Mouse (Mus musculus): Measurements from ENCODE around the gene Ccr7. TPM values are rescaled to one million over a fixed set of nuclear protein-coding genes. Genes with fewer than 3 reads are reported as not detected.

Ccr7 gene
- polyA plus RNA-seq, 1 experiment: not detected

GRCm38 (mm10) chr11:99108296-99108695 lies 46.6 kb downstream of the Ccr7 start:
- H3K4me3 ChIP-seq (ENCODE audit: insufficient read depth, low read length): no peak overlapping the region
- TF ChIP-seq CTCF (IDR thresholded peaks at IDR 0.05; ENCODE audit: low read depth, low read length): no peak
- no peak for TF ChIP-seq POLR2A (IDR thresholded peaks at IDR 0.05; ENCODE audit: borderline replicate concordance, low read depth, low read length)
- H3K4me1 ChIP-seq (ENCODE audit: control insufficient read depth, insufficient read depth, low read length): no peaks in the 10 kb centered on the region
- no peak overlapping the region for H3K27ac ChIP-seq (ENCODE audit: insufficient read depth, low read depth, low read length)

DNA sequence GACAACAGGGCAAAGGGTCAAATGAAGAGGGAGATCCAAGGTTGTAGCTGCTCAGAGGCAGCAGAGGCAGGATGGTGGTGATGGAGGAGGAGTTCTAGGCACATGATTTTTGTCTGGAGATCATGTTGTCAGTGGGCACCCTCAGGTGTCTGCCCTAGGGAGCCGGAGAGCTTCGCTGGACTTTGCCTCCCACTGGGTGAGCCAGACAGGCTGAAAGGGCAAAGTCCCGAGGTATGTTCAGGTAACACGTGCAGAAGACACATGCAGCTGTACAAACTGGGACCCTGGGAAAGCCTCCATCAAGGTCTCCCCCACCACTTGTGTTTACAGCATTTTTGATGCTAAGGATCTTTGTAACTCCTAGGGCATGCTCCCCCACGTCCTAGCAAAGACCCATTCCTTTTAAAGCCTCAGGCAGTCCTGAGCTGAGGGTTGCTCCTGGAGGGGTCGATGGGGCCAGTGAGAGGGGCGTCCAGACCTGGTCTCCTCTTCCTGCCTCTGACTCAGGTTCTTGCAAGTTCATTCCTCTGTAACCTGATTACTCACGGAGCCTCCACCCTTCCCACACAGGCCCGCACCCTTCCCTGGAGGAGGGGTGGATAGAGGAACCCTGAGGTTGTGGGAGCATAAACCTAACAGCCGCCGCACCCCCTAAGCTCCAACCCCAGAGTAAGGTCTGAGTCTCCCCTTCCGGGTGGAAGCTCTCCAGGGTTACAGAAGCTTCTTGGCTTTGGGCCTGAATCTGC lies 48.7 kb downstream of the Ccr7 start:
- no peaks in the 10 kb centered on the region for H3K4me1 ChIP-seq (ENCODE audit: control insufficient read depth, insufficient read depth, low read length)
- TF ChIP-seq CTCF (IDR thresholded peaks at IDR 0.05; ENCODE audit: low read depth, low read length): no peak
- no peak for TF ChIP-seq POLR2A (IDR thresholded peaks at IDR 0.05; ENCODE audit: borderline replicate concordance, low read depth, low read length)
- H3K4me3 ChIP-seq (ENCODE audit: insufficient read depth, low read length): no peak overlapping the region
- H3K27ac ChIP-seq (ENCODE audit: insufficient read depth, low read depth, low read length): no peak overlapping the region

DNA sequence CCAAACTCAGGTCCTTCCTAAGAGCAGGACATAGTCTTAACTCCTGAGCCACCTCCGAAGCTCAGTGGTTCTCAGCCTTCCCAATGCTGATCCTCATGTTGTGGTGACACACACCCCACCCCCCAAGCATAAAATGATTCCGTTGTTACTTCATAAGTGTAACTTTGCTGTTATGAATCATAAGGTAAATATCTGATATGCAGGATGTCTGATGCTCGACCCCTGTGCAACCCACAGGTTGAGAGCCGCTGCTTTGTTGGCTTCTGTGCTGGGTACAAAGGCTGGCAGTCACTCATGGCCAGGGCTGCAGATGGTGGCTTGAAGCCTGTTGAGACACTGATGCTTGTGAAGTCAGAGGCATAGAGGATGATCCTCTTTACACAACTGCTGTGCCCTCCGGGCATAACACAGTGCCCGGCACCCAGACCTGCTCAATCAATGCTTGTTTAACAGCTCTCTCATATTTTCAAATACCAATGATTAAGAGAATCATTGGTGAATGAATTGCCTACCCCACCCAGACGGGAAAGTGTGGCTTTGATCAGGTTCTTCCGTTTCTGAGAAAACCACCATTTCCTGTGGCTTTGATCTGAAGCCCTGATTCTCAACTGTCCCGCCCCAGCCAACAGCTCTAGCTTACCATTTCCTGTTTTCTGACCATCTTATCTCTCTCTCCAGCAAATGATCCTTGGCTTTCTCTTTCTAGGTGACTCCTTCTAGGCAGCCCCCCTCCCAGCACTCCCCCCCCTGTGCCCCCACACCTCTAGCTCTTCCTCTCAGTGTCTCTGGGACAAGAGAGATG lies 50.1 kb downstream of the Ccr7 start:
- H3K4me3 ChIP-seq (ENCODE audit: insufficient read depth, low read length): no peak overlapping the region
- no peak overlapping the region for H3K27ac ChIP-seq (ENCODE audit: insufficient read depth, low read depth, low read length)
- TF ChIP-seq POLR2A (IDR thresholded peaks at IDR 0.05; ENCODE audit: borderline replicate concordance, low read depth, low read length): no peak
- no peak for TF ChIP-seq CTCF (IDR thresholded peaks at IDR 0.05; ENCODE audit: low read depth, low read length)
- no peaks in the 10 kb centered on the region for H3K4me1 ChIP-seq (ENCODE audit: control insufficient read depth, insufficient read depth, low read length)

GRCm38 (mm10) chr11:99102575-99103270 lies 52.2 kb downstream of the Ccr7 start:
- Histone ChIP-seq H3K27ac (ENCODE audit: insufficient read depth, low read depth, low read length) (no peak overlapping the region), H3K4me1 (ENCODE audit: control insufficient read depth, insufficient read depth, low read length) (no peaks in the 10 kb centered on the region), H3K4me3 (ENCODE audit: insufficient read depth, low read length) (no peak overlapping the region)
- TF ChIP-seq POLR2A (IDR thresholded peaks at IDR 0.05; ENCODE audit: borderline replicate concordance, low read depth, low read length): no peak
- TF ChIP-seq CTCF (IDR thresholded peaks at IDR 0.05; ENCODE audit: low read depth, low read length): no peak

DNA sequence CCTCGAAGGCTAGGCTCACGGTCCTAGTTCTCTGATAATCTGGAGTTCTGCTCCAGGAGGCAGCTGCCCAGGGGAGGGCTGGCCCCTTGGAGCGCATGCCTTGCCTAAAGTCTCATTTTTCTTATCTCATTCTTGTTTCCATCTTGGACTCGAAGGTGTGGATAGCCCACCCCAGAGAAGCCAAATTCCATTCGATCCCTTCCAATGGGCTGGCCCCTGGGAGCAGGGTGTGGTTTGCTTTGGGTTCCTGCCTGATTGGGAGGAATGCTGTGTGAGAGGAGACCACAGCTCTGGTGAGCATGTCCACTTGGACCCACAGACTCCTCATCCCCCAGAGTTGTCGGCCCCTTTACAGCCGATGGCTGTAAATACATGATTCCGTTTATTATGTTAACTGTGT lies 53.2 kb downstream of the Ccr7 start:
- no peak overlapping the region for H3K4me3 ChIP-seq (ENCODE audit: insufficient read depth, low read length)
- no peaks in the 10 kb centered on the region for H3K4me1 ChIP-seq (ENCODE audit: control insufficient read depth, insufficient read depth, low read length)
- no peak for TF ChIP-seq CTCF (IDR thresholded peaks at IDR 0.05; ENCODE audit: low read depth, low read length)
- TF ChIP-seq POLR2A (IDR thresholded peaks at IDR 0.05; ENCODE audit: borderline replicate concordance, low read depth, low read length): no peak
- H3K27ac ChIP-seq (ENCODE audit: insufficient read depth, low read depth, low read length): no peak overlapping the region

GRCm38 (mm10) chr11:99100215-99100614 lies 54.7 kb downstream of the Ccr7 start:
- H3K4me3 ChIP-seq (ENCODE audit: insufficient read depth, low read length): no peak overlapping the region
- no peaks in the 10 kb centered on the region for H3K4me1 ChIP-seq (ENCODE audit: control insufficient read depth, insufficient read depth, low read length)
- no peak overlapping the region for H3K27ac ChIP-seq (ENCODE audit: insufficient read depth, low read depth, low read length)
- no peak for TF ChIP-seq CTCF (IDR thresholded peaks at IDR 0.05; ENCODE audit: low read depth, low read length)
- TF ChIP-seq POLR2A (IDR thresholded peaks at IDR 0.05; ENCODE audit: borderline replicate concordance, low read depth, low read length): no peak

DNA sequence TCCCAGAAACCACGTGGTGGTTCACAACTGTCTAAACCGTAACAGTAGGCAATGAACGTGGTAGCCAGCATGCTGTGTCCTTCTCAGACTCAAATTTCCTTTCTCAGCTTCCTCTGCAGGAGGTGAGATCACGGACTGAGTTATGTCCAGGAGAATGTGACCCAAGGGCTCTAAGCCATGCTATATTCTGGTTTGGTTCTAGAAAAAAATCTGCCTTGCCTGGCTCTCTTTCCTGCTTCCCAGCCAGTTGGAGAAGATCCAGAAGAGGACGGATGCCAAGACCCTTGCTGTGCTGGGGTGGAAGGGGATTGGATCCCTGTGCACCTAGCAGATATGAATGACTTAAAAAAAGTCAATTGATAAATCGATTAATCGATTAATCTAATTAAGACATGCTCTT lies 55.4 kb downstream of the Ccr7 start:
- TF ChIP-seq POLR2A (IDR thresholded peaks at IDR 0.05; ENCODE audit: borderline replicate concordance, low read depth, low read length) (no peak), CTCF (IDR thresholded peaks at IDR 0.05; ENCODE audit: low read depth, low read length) (no peak)
- Histone ChIP-seq H3K27ac (ENCODE audit: insufficient read depth, low read depth, low read length) (no peak overlapping the region), H3K4me1 (ENCODE audit: control insufficient read depth, insufficient read depth, low read length) (no peaks in the 10 kb centered on the region), H3K4me3 (ENCODE audit: insufficient read depth, low read length) (no peak overlapping the region)

DNA sequence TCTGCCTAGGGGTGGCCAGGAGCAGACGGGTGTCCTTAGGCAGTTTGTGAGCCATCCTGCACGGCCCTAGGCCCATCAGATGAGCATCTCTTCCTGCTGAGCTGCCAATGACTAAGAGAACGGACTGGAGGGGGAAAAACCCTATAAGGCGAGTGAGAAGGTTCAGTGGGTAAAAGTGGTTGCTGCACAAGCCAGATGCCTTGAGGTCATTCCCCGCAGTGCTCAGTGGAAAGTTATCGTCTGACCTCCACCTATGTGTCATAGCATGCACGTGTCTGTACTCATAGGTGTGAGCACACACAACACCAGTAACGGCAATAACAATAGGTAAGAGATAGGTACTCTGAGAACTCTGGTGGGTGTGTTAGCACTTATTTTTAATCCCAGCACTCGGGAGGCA lies 56.0 kb downstream of the Ccr7 start:
- Histone ChIP-seq H3K4me1 (ENCODE audit: control insufficient read depth, insufficient read depth, low read length) (no peaks in the 10 kb centered on the region), H3K27ac (ENCODE audit: insufficient read depth, low read depth, low read length) (no peak overlapping the region)
- TF ChIP-seq CTCF (IDR thresholded peaks at IDR 0.05; ENCODE audit: low read depth, low read length): no peak
- TF ChIP-seq POLR2A (IDR thresholded peaks at IDR 0.05; ENCODE audit: borderline replicate concordance, low read depth, low read length): no peak

GRCm38 (mm10) chr11:99096996-99097774 lies 57.7 kb downstream of the Ccr7 start:
- TF ChIP-seq POLR2A (IDR thresholded peaks at IDR 0.05; ENCODE audit: borderline replicate concordance, low read depth, low read length) (no peak), CTCF (IDR thresholded peaks at IDR 0.05; ENCODE audit: low read depth, low read length) (no peak)
- H3K4me1 ChIP-seq (ENCODE audit: control insufficient read depth, insufficient read depth, low read length): no peaks in the 10 kb centered on the region
- no peak overlapping the region for H3K27ac ChIP-seq (ENCODE audit: insufficient read depth, low read depth, low read length)
- H3K4me3 ChIP-seq (ENCODE audit: insufficient read depth, low read length): no peak overlapping the region

More for the DNA sequence above, 56.0 kb downstream of the Ccr7 start:
- H3K4me3 ChIP-seq (ENCODE audit: insufficient read depth, low read length): no peak overlapping the region

Data from bone marrow macrophage, adult 2 months (primary cell).